Mouse (Mus musculus) forebrain, embryonic 16.5 days (tissue): ENCODE measurements around the gene Grm8. TPM values are rescaled to one million over a fixed set of nuclear protein-coding genes. Genes with fewer than 3 reads are reported as not detected.

ENCODE experiments used
- ATAC-seq: fragments of 200-750 bp; cut with Nextera tagmentation; 2 replicates; pipeline ENCODE4 v1.8.0; 2017; ENCODE audit warnings: mild to moderate bottlenecking, moderate library complexity
- H3K27ac ChIP-seq: fragments of 300-500 bp; sonication (generic); 2 replicates; pipeline ENCODE4 v1.5.1; 2014; ENCODE audit warnings: low read length, control low read depth
- H3K27me3 ChIP-seq: fragments of 300-500 bp; sonication (generic); replicated peaks from 2 replicates; pipeline ENCODE4 v1.6.1; 2014; ENCODE audit warnings: low read length; ENCODE audit not compliant: control insufficient read depth, insufficient read depth
- H3K36me3 ChIP-seq: fragments of 300-500 bp; sonication (generic); 2 replicates; pipeline ENCODE4 v1.6.1; 2014; ENCODE audit not compliant: control insufficient read depth, insufficient read depth
- H3K4me1 ChIP-seq: fragments of 300-500 bp; sonication (generic); replicated peaks from 2 replicates; pipeline ENCODE4 v1.6.1; 2014; ENCODE audit warnings: low read length; ENCODE audit not compliant: control insufficient read depth, insufficient read depth
- H3K4me2 ChIP-seq: fragments of 300-500 bp; sonication (generic); 2 replicates; pipeline ENCODE4 v1.6.1; 2014; ENCODE audit warnings: mild to moderate bottlenecking, low read length, control low read depth
- H3K4me3 ChIP-seq: fragments of 300-500 bp; sonication (generic); replicated peaks from 2 replicates; pipeline ENCODE4 v1.5.1; 2014; ENCODE audit warnings: mild to moderate bottlenecking, low read length, control low read depth
- H3K9ac ChIP-seq: fragments of 300-500 bp; sonication (generic); replicated peaks from 2 replicates; pipeline ENCODE4 v1.6.1; 2014; ENCODE audit warnings: low read depth, low read length, control low read depth
- H3K9me3 ChIP-seq: fragments of 300-500 bp; sonication (generic); 2 replicates; pipeline ENCODE4 v1.6.1; 2016; ENCODE audit warnings: low read length; ENCODE audit not compliant: control insufficient read depth
- WGBS: fragments of 180-500 bp; shearing (Covaris S2); extraction: QIAGEN DNeasy Blood & Tissue Kit; methylation state at CpG from one replicate; pipeline ENCODE4 v1.1.7; 2014; 5-methylcytosine and 5-hydroxymethylcytosine counted together
- polyA plus RNA-seq: library from polyadenylated mRNA; unstranded; fragments of >200 nt; fragmentation: Nextera tagmentation; extraction: Ambion mirVana; gene quantifications from 2 replicates; pipeline ENCODE4 v1.2.1, GENCODE M21; 2015

Grm8 gene
- 3.3 and 7.1 TPM in 2 replicates for polyA plus RNA-seq

DNA sequence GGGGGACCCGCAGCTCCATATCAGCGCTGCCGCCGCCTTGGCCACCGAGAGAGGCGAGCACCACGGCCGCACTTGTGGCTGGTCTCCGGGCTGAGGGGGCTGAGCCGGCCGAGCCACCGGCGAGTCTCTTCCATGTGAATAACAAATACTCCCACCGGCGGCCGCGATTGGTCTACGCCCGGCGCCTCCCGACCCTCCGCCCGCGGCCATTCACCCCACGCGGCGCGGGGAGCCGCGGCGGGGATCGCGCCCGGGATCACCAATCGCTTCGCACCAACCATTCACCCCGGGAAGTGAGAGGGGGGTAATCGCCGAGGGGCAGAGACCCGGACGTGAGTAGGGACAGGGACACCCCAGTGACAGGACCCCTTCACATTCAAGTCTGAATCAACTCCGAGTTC lies at the start of gene Grm8:
Gene Grm8, minus strand, starts transcription at position 178 of the 401 bp plus-strand sequence.
- H3K4me1 ChIP-seq = peaks cover 22% of the 10 kb centered on the region
- H3K9ac ChIP-seq = peak within 1 kb of the TSS; percentile 61
- H3K4me3 ChIP-seq = peak within 1 kb of the TSS; percentile 60
- H3K36me3 ChIP-seq = no peaks in the 10 kb centered on the region
- H3K4me2 ChIP-seq = peak within 1 kb of the TSS; percentile 100
- peak; percentile 37 for ATAC-seq
- H3K27ac ChIP-seq = no peak within 1 kb of the TSS
- WGBS = under 1% methylated on average over 42 of the region's 42 CpGs
- 0 out of 2 replicates have a peak, but pooled peaks cover 3% of the 10 kb centered on the region for H3K27me3 ChIP-seq
- H3K9me3 ChIP-seq = no peaks in the 10 kb centered on the region

DNA sequence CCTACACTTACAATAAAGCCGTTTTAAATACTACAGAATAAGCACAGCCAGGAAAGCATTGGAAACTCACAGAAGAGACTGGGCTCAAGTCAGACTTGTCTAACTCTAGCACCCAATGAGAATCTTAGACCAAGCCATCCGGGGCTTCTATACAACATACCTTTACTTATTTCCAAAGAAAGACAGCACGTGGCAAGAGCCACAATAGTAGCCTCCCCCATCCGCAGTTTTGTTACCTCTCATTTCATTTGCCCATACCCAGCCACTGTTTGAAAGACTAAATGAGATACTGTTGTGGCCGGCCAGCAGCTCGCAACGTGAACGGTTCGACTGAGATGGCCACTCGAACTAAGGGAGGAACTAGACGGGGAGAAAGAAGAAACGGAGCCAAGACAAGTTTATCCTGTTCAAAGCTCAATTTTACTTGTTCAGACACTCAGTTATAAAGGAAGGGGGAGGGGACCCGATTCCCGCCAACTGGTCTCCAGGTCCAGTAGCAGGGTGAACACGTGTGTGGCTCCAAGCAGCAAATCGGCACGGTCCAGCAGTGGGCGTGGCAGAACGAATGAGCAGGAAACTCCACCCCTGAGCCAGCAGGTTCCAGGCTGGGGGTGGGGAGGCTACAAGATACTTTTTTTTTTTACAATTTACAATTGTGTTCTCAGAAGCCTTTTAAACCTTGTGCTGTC lies 35.0 kb upstream of the Grm8 start:
- no peaks in the 10 kb centered on the region for H3K4me1 ChIP-seq
- no peak for ATAC-seq
- no peaks in the 10 kb centered on the region for H3K36me3 ChIP-seq
- H3K9me3 ChIP-seq = no peaks in the 10 kb centered on the region
- no peak overlapping the region for H3K4me2 ChIP-seq
- no peak overlapping the region for H3K4me3 ChIP-seq
- H3K27me3 ChIP-seq = no peaks in the 10 kb centered on the region
- H3K9ac ChIP-seq = no peak overlapping the region
- no peak overlapping the region for H3K27ac ChIP-seq
- 80% methylated on average over 19 of the region's 19 CpGs for WGBS

DNA sequence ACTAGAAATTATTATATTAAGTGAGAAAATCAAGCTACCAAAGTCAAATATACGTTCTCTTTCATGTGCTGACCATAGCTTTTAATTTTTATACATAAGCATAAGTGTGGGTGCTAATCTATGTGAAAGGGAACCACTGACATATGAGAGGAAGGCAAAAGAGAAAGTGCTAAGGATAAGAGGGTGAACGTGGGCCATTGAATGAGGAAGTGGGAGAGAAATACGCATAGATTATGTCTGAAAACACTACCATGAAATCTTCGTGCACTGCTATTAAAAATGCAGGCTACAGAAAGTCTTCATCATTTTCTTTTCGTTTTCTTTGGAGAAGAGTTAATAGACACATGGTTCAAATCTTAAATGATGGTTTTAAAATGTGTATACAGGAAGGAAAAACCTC lies 25.4 kb upstream of the Grm8 start:
- no peak overlapping the region for H3K9ac ChIP-seq
- ATAC-seq = no peak
- no peak overlapping the region for H3K4me3 ChIP-seq
- H3K4me2 ChIP-seq = no peak overlapping the region
- 79% methylated on average over 5 of the region's 5 CpGs for WGBS
- no peaks in the 10 kb centered on the region for H3K36me3 ChIP-seq
- H3K9me3 ChIP-seq = no peaks in the 10 kb centered on the region
- no peaks in the 10 kb centered on the region for H3K27me3 ChIP-seq
- H3K4me1 ChIP-seq = no peaks in the 10 kb centered on the region
- H3K27ac ChIP-seq = no peak overlapping the region

DNA sequence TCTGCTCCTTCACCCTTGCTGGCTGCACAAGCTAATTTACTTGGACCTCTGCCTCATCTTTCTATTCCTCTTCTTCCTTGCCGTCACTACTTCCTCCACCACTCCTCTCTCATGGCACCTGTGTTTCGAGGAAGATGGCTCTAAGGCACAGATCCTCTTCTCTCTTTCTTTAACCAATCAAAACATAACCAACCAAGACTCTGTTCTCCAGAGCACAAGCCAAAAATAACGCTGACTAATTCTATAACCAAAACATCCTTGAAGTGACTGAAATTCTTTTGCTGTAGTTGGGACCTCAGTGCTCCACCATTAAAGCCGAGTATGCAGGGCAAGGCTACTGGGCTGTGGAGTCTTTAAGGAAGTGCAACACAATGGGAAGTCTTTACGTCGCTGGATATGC lies 11.5 kb upstream of the Grm8 start:
- 86% methylated on average over 6 of the region's 6 CpGs for WGBS
- Histone ChIP-seq H3K9me3 (no peaks in the 10 kb centered on the region), H3K4me3 (no peak overlapping the region), H3K4me2 (no peak overlapping the region), H3K27me3 (no peaks in the 10 kb centered on the region), H3K36me3 (no peaks in the 10 kb centered on the region), H3K4me1 (no peaks in the 10 kb centered on the region), H3K27ac (no peak overlapping the region), H3K9ac (no peak overlapping the region)
- ATAC-seq = no peak

DNA sequence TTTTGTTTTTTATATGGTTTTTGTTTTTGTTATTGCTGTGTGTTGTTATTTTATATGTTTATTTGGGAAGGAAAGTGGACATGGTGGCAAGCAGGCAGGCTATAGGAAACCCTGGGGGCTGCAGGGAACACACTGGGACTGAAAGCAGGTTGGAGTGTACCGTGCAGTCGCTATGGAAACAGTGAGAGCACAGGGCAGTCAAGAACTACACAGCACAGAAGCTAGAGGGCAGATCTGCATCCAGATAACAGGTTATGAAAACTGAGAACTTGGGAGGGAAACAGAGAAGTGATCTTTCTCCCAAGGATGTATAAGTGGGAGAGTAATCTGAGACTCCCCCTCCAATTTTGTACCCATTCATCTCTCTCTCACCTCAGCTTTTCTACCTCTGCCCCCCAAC lies 7.4 kb upstream of the Grm8 start:
- H3K27me3 ChIP-seq = no peaks in the 10 kb centered on the region
- no peaks in the 10 kb centered on the region for H3K9me3 ChIP-seq
- WGBS = 4% methylated on average over 2 of the region's 2 CpGs
- no peaks in the 10 kb centered on the region for H3K4me1 ChIP-seq
- H3K4me3 ChIP-seq = no peak overlapping the region
- H3K4me2 ChIP-seq = no peak overlapping the region
- no peak overlapping the region for H3K27ac ChIP-seq
- H3K36me3 ChIP-seq = no peaks in the 10 kb centered on the region
- peak; percentile 84 for ATAC-seq
- H3K9ac ChIP-seq = no peak overlapping the region

DNA sequence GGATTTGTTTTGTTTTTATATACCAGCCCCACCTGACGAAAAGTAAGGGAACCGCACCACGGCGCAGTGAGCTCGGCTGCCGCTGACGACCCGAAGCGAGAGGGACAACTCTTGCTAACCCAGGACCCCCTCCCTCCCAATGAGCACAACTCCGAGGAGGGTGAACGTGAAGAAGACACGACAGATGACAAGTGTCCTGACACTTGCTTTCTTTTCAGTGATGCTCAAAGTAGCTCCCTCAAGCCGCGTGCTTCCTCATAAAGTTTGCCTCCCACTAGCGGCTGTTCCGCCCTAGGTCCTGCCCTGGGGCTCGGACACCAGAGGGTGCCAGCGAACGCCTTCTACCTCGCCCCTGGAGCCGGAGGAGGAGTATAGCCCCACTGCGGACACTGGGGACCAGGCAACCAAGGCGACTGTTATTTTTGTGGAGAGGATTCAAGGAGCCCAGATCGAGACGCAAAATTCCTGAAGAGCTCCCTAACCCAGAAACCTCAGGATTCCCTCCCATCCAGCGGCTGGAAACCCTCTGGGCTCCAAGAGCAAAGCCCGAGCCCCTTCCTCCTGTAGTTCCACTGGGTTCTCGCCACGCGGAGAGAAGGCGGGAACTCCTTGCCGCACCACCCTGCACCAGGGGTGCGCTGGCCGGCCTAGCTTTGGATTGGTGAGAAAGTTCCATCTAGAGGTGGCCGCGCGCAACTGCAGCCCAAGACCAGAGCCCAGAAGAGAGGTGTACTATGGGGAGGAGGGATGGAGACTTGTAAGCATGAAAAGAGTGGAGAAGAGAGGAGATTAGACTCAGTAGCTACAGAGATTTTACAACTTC lies 644 bp upstream of the Grm8 start:
- no peak overlapping the region for H3K27ac ChIP-seq
- under 1% methylated on average over 37 of the region's 37 CpGs for WGBS

DNA sequence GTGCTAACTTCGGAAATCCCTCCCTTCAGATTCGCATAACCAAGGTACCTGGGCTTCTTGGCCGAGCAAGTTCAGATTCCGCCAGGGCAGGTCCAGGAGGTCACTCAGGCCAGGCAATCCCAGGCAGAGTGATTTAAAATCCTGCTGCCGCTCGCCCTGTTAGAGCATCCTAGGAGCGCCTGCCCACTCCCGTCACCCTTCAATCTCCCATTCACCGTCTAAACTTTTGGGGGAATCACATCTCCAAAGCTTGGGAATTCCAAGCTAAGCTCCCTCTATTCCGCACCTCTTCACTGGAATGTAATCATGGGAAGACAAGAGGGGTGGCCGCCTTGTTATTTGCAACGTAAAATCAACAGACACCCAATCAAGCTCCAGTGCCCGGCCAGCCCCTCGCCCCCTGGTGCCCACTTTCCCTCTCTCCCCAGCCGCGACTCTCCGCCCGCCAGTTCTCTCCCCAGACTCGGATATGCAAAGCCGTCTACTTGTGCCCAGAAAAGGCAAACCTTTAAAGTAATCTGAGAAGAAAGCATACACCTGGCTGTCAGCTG lies 652 bp downstream of the Grm8 start:
- peaks cover 22% of the 10 kb centered on the region for H3K4me1 ChIP-seq
- peak overlapping the region; percentile 61 for H3K9ac ChIP-seq
- H3K4me2 ChIP-seq = peak overlapping the region; percentile 100
- H3K9me3 ChIP-seq = no peaks in the 10 kb centered on the region
- no peak overlapping the region for H3K27ac ChIP-seq
- no peaks in the 10 kb centered on the region for H3K36me3 ChIP-seq
- H3K27me3 ChIP-seq = 0 out of 2 replicates have a peak, but pooled peaks cover 3% of the 10 kb centered on the region
- peak; percentile 13; the same call in 1 of the 2 replicates for ATAC-seq
- WGBS = under 1% methylated on average over 20 of the region's 20 CpGs
- peak overlapping the region; percentile 60 for H3K4me3 ChIP-seq

More for the DNA sequence above, 644 bp upstream of the Grm8 start:
- H3K36me3 ChIP-seq = no peaks in the 10 kb centered on the region
- peak overlapping the region; percentile 100 for H3K4me2 ChIP-seq
- peaks cover 22% of the 10 kb centered on the region for H3K4me1 ChIP-seq
- H3K9me3 ChIP-seq = no peaks in the 10 kb centered on the region
- H3K27me3 ChIP-seq = 0 out of 2 replicates have a peak, but pooled peaks cover 3% of the 10 kb centered on the region
- H3K4me3 ChIP-seq = peak overlapping the region; percentile 60
- peak overlapping the region; percentile 61 for H3K9ac ChIP-seq
- ATAC-seq = peak; percentile 90

DNA sequence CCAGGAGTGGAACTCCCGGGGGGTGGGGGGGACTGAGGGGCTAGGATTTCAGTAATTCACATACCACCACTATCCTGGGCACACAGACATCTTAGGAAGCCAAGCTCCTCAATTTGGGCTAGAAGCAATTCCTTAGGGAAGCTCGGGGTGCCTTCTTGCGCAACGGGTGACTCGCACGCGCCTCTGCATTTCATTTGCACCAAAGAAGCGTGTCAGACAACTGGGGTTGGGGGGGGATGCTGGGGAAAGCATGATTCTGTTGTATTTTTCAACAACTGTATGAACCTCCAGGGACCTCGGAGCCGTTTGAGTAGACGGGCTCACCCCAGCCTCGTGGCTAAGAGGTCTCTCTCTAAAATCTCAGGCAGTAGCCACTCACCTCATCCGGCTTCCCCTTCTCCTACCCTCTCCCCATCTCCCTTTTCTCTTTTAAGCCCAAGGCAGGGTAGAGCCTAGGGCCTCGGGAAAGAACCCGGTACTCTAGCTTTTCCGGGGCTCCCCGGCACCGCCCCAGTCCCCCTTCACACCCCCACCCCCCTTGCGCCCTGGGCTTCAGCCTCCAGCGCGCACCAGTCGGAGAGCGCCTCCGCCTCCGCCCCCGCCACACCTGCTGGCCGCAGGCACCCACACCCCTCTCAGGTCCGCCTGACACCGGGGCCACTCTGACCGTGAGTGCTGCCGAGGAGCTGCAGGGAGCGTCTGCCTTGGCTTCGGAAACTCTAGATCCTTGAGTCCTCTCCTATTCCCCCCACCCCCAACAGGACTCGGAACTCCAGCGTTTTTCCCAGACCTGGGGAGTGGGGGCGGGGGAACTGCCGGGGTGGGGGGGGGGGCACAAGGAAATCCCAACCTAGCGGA lies 1.5 kb downstream of the Grm8 start:
- H3K27me3 ChIP-seq = 0 out of 2 replicates have a peak, but pooled peaks cover 3% of the 10 kb centered on the region
- H3K9ac ChIP-seq = peak overlapping the region; percentile 49
- peak overlapping the region; percentile 100 for H3K4me2 ChIP-seq
- peaks cover 22% of the 10 kb centered on the region for H3K4me1 ChIP-seq
- no peaks in the 10 kb centered on the region for H3K9me3 ChIP-seq
- no peaks in the 10 kb centered on the region for H3K36me3 ChIP-seq
- H3K4me3 ChIP-seq = peak overlapping the region; percentile 60
- ATAC-seq = no peak
- under 1% methylated on average over 38 of the region's 38 CpGs for WGBS
- no peak overlapping the region for H3K27ac ChIP-seq
